Mouse (Mus musculus): ENCODE data around the gene Wdr61.

Wdr61 gene

GRCm38 (mm10) chr9:54733921-54734638 lies at the start of gene Wdr61:
Gene Wdr61 (minus strand): TSS chr9:54734519.
- peak; percentile 98 for DNase-seq (ENCODE audit: extremely low spot score, low spot score)

- DNase-seq (ENCODE audit: extremely low spot score, low spot score) = peak; percentile 52
Measured at GRCm38 (mm10) chr9:54784003-54784402, 49.7 kb upstream of the Wdr61 start.

GRCm38 (mm10) chr9:54782504-54782903 lies 48.2 kb upstream of the Wdr61 start:
- DNase-seq (ENCODE audit: extremely low spot score, low spot score) = no peak

- DNase-seq (ENCODE audit: extremely low spot score, low spot score) = no peak
Measured at GRCm38 (mm10) chr9:54779280-54779679, 45.0 kb upstream of the Wdr61 start.

DNA sequence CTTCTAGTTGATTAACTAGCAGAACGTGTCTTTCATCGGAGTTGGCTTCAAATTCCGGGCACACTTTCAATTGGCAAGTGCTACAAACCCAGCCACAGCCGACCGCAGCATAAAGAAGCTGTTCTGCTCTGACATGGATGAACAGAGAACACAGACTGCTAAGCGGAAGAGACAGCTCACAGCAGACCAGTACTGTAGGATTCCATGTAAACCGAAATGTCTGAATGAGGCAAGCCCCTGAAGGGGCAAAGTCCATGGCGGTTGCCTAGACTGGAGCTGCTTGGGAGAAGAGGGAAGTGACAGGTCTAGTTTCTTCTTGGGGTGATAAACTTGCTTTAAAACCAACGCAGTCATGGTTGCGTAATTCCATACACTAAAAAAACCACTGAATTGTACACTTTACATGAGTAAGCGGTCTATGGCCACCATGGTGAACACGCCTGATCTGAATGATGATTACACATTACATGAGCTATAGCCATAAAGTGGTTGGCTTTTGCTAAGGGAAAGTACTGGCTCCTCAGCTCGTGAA lies 42.2 kb upstream of the Wdr61 start:
- no peak for DNase-seq (ENCODE audit: extremely low spot score, low spot score)

DNA sequence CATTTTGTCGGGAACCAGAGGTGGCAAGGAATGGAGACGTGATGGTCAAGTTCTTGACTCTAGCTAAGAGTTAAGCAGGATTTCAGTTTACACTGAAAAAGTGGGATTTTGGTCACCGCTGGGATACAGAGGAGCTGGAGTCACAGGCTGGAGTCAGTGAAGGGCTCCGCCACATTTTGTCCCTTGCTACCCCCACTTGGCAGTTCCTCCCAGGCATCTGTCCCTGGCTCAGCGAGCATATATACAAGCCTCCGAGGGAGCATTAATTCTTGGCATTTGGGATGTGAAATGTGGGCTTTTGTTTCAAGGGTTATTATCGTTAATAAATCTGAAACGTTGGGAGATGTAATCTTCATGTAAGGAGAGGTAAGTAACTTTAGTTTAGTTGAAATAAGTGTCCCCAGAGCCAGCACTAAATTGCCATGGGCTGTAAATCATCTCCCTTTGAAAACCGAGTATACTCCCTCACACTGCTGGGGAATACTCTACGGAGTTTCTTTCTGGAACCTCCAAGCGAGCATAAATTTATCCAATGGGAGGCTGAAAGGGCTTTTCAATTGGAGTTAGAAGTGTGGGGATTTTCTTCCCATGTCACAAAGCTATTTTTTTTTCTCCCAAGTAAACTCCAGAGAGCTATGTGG lies 35.9 kb upstream of the Wdr61 start:
- DNase-seq (ENCODE audit: extremely low spot score, low spot score) = no peak

DNA sequence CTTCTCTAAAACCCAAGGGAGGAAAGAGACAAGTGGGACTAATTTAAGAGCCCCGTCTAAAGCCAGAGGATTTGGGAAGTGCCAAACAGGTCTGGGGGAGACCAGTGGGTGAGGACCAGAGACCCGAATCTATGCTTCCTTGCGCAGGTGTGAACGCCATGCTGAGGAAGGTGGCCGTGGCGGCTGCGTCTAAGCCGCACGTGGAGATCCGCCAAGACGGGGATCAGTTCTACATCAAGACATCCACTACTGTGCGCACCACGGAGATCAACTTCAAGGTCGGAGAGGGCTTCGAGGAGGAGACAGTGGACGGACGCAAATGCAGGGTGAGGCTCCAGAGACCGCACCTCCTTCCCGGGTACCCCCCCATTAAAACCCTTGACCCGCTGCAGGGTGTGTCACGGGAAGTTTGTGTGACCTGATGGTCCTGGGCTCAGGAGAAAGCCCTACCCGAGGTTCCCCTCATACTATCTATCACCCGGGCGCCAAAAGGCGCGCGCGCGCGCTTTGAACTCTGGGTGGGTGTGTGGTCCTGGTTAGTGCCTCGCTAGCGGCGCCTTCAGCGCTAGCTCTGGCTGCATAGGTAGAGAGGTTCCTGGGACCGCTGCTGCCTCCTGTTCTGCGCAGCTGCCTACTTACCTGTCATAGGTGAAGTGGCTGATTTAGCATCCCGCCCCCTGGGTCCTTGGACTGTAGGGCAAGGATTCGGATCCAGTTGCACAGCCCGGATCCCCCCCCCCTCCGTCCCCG lies 31.2 kb upstream of the Wdr61 start:
- DNase-seq (ENCODE audit: extremely low spot score, low spot score) = peak; percentile 63

DNA sequence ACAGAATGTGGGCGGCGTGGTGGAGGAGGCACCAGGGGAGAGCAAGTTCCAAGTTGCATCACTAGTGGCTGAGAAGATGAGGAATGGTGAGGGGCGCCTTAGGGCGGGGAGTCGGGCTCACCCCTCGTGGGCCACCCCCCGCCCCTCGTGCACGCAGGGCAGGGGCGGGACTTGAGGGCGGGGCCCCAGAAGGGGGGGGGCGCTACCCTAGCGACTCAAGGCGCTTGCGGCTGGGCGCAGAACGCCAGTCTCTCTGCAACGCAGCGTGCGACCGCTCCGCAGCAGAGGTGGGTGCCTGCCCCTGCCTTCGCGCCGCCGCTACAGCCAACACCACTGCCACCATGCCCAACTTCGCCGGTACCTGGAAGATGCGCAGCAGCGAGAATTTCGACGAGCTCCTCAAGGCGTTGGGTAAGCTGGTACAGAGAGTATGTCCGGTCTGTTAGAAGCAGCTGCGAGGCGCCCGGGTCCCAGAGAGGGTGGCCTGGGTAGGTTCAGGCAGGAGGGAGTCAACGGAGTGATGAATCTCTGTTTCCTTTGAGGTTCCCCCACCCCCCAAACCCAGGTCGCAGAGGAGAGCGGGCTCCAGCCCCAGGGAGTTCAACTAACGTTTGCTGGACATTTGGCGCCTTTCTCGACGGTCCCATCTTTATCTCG lies 30.4 kb upstream of the Wdr61 start, which contains the start of gene Crabp1:
Gene Crabp1 (plus strand): TSS at position 188 of the 657 bp plus-strand sequence.
- peak; percentile 68 for DNase-seq (ENCODE audit: extremely low spot score, low spot score)

DNA sequence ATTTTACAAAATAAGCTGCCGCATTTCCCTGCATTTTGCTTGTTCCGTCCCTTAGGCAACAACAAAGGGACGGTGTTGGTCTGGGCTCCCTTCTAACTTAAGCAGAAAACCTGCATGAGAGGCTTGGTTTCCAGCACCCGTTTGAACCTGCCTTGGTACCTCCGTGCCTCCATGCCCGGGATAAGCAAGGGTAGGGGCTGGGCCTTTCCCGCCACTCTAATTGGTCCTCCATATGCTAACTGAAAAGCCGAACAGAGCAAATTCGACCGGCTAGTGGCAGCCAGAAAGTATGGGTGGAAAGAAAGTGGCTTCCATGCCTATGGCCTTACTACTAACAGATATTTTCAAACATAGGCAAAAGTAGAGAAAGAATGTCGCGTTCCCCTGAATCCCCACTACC lies 29.8 kb upstream of the Wdr61 start:
- DNase-seq (ENCODE audit: extremely low spot score, low spot score) = no peak

GRCm38 (mm10) chr9:54759592-54759991 lies 25.3 kb upstream of the Wdr61 start:
- no peak for DNase-seq (ENCODE audit: extremely low spot score, low spot score)

- DNase-seq (ENCODE audit: extremely low spot score, low spot score) = no peak
Measured at GRCm38 (mm10) chr9:54752944-54753295, 18.6 kb upstream of the Wdr61 start.

DNA sequence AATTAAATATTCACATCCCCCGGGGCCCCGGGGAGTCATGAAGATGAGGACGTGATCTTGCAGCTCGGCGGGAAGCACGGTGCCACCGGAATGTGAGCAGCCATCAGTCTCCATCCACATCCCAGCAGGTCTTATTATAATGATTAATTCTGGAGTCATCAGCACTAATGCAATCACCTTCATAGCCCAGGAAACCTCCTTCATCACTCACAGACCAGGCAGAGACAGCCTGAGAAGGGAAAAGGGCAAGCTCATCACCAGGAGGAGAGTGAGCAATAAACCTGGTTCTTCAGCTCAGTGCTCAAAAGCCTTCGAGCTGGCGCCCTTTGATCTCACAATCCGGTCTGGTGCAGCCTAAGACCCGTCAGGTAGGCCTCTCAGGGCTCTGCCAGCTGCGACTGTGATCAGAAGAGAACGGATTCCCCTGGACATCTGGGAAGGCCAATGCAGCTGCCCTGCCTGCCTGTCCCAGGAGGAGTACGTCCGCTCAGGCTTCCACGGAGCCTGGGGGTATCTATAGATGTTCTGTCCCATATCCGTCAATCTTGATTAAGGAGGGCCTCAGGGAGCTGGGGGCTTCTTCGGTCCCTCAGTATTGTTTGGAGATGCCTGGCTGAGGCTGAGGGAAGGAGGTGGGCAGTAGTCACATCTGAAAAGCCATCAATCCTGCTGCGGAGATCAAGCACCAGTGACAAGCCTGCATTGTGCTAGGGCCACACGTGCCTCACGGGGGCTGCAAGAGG lies 18.1 kb upstream of the Wdr61 start:
- peak; percentile 55 for DNase-seq (ENCODE audit: extremely low spot score, low spot score)

DNA sequence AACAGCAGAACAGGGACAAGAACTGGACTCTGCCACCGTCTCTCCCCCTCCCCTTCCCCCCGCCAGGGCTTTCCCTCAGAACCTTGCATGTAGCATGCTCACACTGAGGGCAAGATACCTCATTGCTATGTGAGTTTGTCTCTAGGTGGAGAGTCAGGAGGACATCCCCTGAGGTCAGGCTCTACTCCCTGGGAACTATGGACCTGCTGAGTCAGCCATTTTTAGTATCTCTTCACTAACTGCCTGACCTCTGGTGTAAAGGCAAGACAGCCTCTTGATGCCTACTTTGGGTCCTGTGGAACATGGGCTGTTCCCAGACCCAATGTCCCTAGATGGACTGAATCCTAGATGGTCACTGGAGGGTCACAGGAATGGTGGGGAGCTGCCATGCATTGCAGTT lies 17.4 kb upstream of the Wdr61 start:
- DNase-seq (ENCODE audit: extremely low spot score, low spot score) = no peak

- DNase-seq (ENCODE audit: extremely low spot score, low spot score) = no peak
Measured at GRCm38 (mm10) chr9:54750215-54750981, 16.1 kb upstream of the Wdr61 start.

GRCm38 (mm10) chr9:54745740-54746370 lies 11.5 kb upstream of the Wdr61 start:
- DNase-seq (ENCODE audit: extremely low spot score, low spot score) = peak; percentile 81

DNA sequence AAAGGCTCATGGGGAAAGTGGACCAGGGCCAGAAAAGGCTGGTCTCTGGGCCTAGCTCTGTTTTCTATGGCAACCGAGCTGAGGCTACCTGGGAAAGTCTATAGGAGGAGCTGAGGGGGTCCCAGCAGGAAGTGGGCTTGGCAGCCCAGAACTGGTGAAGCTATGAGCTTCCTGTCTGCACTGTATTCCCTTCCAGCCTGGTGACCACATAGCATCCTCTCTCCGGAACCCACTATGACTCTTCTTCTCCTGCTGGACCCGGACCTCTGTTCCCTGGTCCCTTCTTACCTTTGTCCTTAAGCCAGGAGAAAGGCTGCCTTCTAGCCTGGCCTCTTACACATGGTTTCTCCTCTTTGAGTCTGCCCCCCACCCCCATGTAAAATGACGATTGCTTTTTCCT lies 9.6 kb upstream of the Wdr61 start:
- no peak for DNase-seq (ENCODE audit: extremely low spot score, low spot score)

DNA sequence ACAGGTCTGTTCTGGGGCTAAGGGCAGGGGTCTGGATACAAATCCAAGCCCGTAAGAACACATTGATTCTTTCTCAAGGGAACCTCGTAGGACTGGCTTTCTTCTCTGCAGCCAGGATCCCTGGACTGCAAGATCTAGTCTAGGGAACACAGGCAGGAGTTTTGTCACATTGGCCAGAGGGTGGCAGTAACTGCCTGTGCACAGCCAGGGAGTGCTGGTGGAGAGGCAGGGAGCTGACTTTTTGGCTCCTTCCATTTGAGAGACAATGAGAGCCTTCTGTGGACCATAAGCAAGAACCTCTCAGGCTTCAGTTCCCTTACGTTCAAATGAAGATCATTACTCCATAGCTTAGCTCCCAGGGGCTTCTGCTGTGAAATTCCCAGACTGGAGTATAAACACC lies 4.1 kb upstream of the Wdr61 start:
- peak; percentile 64 for DNase-seq (ENCODE audit: extremely low spot score, low spot score)

GRCm38 (mm10) chr9:54736284-54736701 lies 2.0 kb upstream of the Wdr61 start:
- DNase-seq (ENCODE audit: extremely low spot score, low spot score) = peak; percentile 79

DNA sequence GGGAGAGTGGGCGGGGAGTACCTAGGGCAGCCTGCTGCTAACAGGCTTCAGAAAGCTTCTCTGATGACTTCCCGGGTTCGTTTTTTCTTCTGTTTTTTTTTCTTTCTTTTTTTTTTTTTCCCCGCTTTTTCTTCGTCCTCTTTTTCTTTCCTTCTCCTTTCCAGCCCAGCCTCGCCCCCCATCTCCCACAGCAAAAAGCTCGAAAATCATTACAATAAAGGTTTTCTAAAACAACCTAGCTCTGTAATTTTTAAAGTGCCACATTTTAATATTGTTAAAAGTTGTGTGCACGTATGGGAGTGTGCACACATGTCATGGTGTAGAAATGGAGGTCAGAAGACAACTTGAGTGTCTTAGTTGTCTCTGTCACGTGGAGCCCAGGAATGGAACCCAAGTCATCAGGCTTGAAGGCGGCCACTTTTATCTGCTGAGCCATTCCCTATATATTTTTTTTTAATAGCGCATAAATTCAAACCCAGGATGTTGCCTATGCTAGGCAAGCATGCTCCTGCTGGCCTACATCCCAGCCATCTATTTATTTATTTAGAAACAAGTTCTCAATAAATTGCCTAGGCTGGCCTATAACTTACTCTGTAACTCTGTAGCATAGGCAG lies 427 bp upstream of the Wdr61 start:
- DNase-seq (ENCODE audit: extremely low spot score, low spot score) = no peak

Data from neural tube, embryonic 10.5 days (tissue).